Mouse (Mus musculus): ENCODE measurements at regions not wholly inside any gene's neighbourhood (a gene's known extent, or its start where the extent isn't known, plus 50 kb on each side); places are given as distances from the start of the nearest gene placed in this dataset.

DNA sequence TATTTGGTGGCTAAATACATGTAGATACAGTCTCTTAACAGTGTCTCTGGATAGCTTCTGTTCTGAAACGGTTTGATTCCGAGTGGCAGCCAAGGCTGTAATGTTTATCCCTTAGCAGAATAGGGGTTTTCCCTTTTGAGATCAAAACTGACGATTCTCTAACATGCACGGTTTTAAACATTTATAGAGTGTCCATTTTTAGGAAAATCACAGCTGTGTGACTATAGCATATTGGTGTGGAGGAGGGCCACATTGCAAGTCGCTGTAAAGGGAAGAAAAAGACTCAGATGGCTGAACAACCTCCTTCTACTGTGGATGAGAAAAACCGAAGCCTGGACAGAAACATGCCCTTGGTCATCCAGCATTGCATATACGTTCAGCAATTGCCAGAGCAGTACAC, 75.2 kb downstream of the Gpr65 start:
- TF ChIP-seq CTCF (IDR thresholded peaks at IDR 0.05; ENCODE audit: low read depth) (no peak), EP300 (optimal IDR thresholded peaks at IDR 0.05) (no peak)

All from stomach, postnatal 0 days (tissue).